Mouse (Mus musculus): ENCODE measurements around the gene Tubb2b.

GRCm38 (mm10) chr13:34120536-34120935 lies 9.7 kb downstream of the Tubb2b start:
- TF ChIP-seq CTCF (IDR thresholded peaks at IDR 0.05; ENCODE audit: low read depth) (no peak), EP300 (optimal IDR thresholded peaks at IDR 0.05) (no peak)

Measured in stomach, postnatal 0 days (tissue).